Mouse (Mus musculus) E14TG2a.4 (cell line): ENCODE measurements around the gene Krt35.

Source experiments
- CTCF ChIP-seq: conservative IDR thresholded peaks from 2 replicates; pipeline ENCODE4 v1.5.1; 2014; ENCODE audit warnings: low read length
- NANOG ChIP-seq: IDR thresholded peaks from 2 replicates; pipeline ENCODE4 v1.6.1; 2014; ENCODE audit warnings: borderline replicate concordance, low read length, mixed read lengths
- POU5F1 ChIP-seq: IDR thresholded peaks from 2 replicates; pipeline ENCODE4 v1.6.1; 2014; ENCODE audit warnings: low read length, borderline replicate concordance

- no peak for TF ChIP-seq CTCF
- TF ChIP-seq POU5F1: no peak
- no peak for TF ChIP-seq NANOG
These were observed 6.8 kb upstream of the Krt35 start for GRCm38 (mm10) chr11:100102693-100103429.
